Mouse (Mus musculus) hindbrain, embryonic 10.5 days (tissue): ENCODE measurements at regions not wholly inside any gene's neighbourhood (a gene's known extent, or its start where the extent isn't known, plus 50 kb on each side); places are given as distances from the start of the nearest gene placed in this dataset.

Experiments
- DNase-seq: peaks from one replicate; pipeline ENCODE4 v3.0.0-alpha.2; 2017; ENCODE audit warnings: low spot score
- H3K27ac ChIP-seq: fragments of 300-500 bp; sonication (generic); 2 replicates; pipeline ENCODE4 v1.5.1; 2016; ENCODE audit warnings: mild to moderate bottlenecking, moderate library complexity
- H3K27me3 ChIP-seq: fragments of 300-500 bp; sonication (generic); 2 replicates; pipeline ENCODE4 v1.6.1; 2016; ENCODE audit warnings: mild to moderate bottlenecking; ENCODE audit not compliant: poor library complexity, insufficient read depth, severe bottlenecking
- H3K36me3 ChIP-seq: fragments of 300-500 bp; sonication (generic); 2 replicates; pipeline ENCODE4 v1.6.1; 2016; ENCODE audit warnings: mild to moderate bottlenecking, moderate library complexity
- H3K4me1 ChIP-seq: fragments of 300-500 bp; sonication (generic); replicated peaks from 2 replicates; pipeline ENCODE4 v1.6.1; 2016; ENCODE audit warnings: mild to moderate bottlenecking
- H3K4me3 ChIP-seq: fragments of 300-500 bp; sonication (generic); 2 replicates; pipeline ENCODE4 v1.5.1; 2016; ENCODE audit warnings: mild to moderate bottlenecking, moderate library complexity
- H3K9me3 ChIP-seq: fragments of 300-500 bp; sonication (generic); 2 replicates; pipeline ENCODE4 v1.6.1; 2016; ENCODE audit warnings: mild to moderate bottlenecking, moderate library complexity
- WGBS: fragments of 180-500 bp; shearing (Covaris S2); methylation state at CpG from one replicate; pipeline ENCODE4 v1.1.7; 2016; 5-methylcytosine and 5-hydroxymethylcytosine counted together

GRCm38 (mm10) chr5:113408588-113408987, 51.5 kb downstream of the Aym1 start:
- 84% methylated on average over 3 of the region's 3 CpGs for WGBS
- no peak for DNase-seq
- Histone ChIP-seq H3K27me3 (no peaks in the 10 kb centered on the region), H3K4me3 (no peak overlapping the region), H3K4me1 (peaks cover 5% of the 10 kb centered on the region; the same call in 1 of the 2 replicates), H3K9me3 (no peaks in the 10 kb centered on the region), H3K36me3 (no peaks in the 10 kb centered on the region), H3K27ac (no peak overlapping the region)

GRCm38 (mm10) chr5:113410963-113411362, 53.9 kb downstream of the Aym1 start:
- Histone ChIP-seq H3K9me3 (no peaks in the 10 kb centered on the region), H3K36me3 (no peaks in the 10 kb centered on the region), H3K27ac (no peak overlapping the region; the same call in 1 of the 2 replicates), H3K27me3 (no peaks in the 10 kb centered on the region), H3K4me1 (peaks cover 5% of the 10 kb centered on the region; the same call in 1 of the 2 replicates), H3K4me3 (no peak overlapping the region)
- WGBS: 80% methylated on average over 13 of the region's 13 CpGs
- no peak for DNase-seq

DNA sequence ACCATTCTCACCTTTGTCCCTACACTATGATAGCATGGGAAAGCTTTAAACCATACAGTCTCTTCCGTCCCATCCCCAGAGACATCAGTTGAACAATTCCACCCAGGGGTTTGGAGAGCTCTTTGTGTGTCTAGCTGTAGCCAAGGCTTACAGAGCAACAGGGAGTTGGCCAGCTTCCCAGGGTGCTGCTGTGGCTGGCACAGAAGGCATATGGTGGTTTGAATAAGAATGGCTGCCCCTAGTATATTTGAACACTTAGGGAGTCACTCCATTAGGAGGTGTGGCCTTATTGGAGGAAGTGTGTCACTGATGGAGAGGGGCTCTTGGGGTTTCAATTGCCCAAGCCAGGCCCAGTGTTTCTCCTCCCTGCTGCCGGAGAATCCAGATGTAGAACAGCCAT, 57.5 kb downstream of the Aym1 start:
- peaks cover 13% of the 10 kb centered on the region; the same call in 1 of the 2 replicates for H3K4me1 ChIP-seq
- H3K27me3 ChIP-seq: peaks cover 12% of the 10 kb centered on the region
- H3K27ac ChIP-seq: no peak overlapping the region
- no peak overlapping the region for H3K4me3 ChIP-seq
- no peak for DNase-seq
- H3K36me3 ChIP-seq: no peaks in the 10 kb centered on the region
- WGBS: 91% methylated on average over 2 of the region's 2 CpGs
- no peaks in the 10 kb centered on the region for H3K9me3 ChIP-seq

GRCm38 (mm10) chr5:113418335-113419013, 61.4 kb downstream of the Aym1 start:
- Histone ChIP-seq H3K4me1 (peaks cover 39% of the 10 kb centered on the region), H3K27ac (peak overlapping the region; percentile 14; the same call in 1 of the 2 replicates), H3K27me3 (peaks cover 25% of the 10 kb centered on the region), H3K9me3 (0 out of 2 replicates have a peak, but pooled peaks cover under 1% of the 10 kb centered on the region), H3K4me3 (no peak overlapping the region), H3K36me3 (no peaks in the 10 kb centered on the region)
- DNase-seq: no peak
- WGBS: 86% methylated on average over 22 of the region's 22 CpGs

- peak; percentile 72 for DNase-seq
- WGBS: 31% methylated on average over 5 of the region's 5 CpGs
- Histone ChIP-seq H3K27ac (0 out of 2 replicates have a peak overlapping the region, but pooled peaks have one; percentile 3), H3K36me3 (no peaks in the 10 kb centered on the region), H3K9me3 (0 out of 2 replicates have a peak, but pooled peaks cover 3% of the 10 kb centered on the region), H3K4me3 (no peak overlapping the region), H3K27me3 (peaks cover 25% of the 10 kb centered on the region), H3K4me1 (peaks cover 39% of the 10 kb centered on the region)
Measured at GRCm38 (mm10) chr5:113420619-113421018, 63.5 kb downstream of the Aym1 start.

DNA sequence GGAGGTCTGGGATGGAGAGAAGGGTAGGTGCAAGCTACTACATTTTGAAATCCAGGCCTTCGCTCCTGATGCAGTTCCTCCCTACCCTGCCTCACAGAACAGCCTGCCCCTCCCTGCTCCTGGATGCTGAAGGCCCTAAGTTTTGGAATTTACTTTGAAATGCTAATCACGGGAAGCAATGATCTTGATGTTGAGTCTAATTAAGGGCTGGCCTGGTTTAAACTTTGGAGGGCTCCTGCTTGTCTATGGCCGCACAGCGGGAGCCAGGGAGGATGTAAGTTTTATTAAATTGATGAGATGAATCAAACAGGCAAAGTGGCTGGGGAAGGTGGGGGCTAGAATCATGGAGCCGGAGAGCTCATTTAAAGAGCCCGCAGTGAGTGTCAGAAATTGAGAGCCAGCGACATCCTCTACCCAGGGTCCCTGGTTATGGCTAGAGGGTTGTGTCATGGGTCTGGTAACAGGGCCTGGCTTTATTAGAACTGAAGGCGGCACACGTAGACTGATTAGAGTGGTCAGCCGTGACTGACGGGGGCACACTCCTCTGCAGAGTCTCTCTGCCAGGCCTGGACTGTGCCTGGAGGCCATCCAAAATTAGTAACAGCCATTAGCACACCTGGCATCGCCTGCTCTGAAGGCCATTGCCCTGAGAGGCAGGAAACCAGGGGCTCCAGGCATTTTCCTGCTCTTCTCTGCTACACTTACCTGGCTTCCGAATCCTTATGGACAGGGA, 65.1 kb downstream of the Aym1 start:
- H3K27me3 ChIP-seq: peaks cover 25% of the 10 kb centered on the region
- 0 out of 2 replicates have a peak, but pooled peaks cover 3% of the 10 kb centered on the region for H3K9me3 ChIP-seq
- DNase-seq: no peak
- peaks cover 39% of the 10 kb centered on the region for H3K4me1 ChIP-seq
- 75% methylated on average over 13 of the region's 13 CpGs for WGBS
- H3K27ac ChIP-seq: peak overlapping the region; percentile 29; the same call in 1 of the 2 replicates
- H3K4me3 ChIP-seq: no peak overlapping the region
- no peaks in the 10 kb centered on the region for H3K36me3 ChIP-seq

- DNase-seq: no peak
- no peak overlapping the region for H3K4me3 ChIP-seq
- peaks cover 25% of the 10 kb centered on the region for H3K27me3 ChIP-seq
- WGBS: 88% methylated on average over 3 of the region's 3 CpGs
- no peaks in the 10 kb centered on the region for H3K36me3 ChIP-seq
- no peak overlapping the region for H3K27ac ChIP-seq
- 0 out of 2 replicates have a peak, but pooled peaks cover 3% of the 10 kb centered on the region for H3K9me3 ChIP-seq
- H3K4me1 ChIP-seq: peaks cover 39% of the 10 kb centered on the region
Measured at GRCm38 (mm10) chr5:113422726-113423110, 65.6 kb downstream of the Aym1 start.

DNA sequence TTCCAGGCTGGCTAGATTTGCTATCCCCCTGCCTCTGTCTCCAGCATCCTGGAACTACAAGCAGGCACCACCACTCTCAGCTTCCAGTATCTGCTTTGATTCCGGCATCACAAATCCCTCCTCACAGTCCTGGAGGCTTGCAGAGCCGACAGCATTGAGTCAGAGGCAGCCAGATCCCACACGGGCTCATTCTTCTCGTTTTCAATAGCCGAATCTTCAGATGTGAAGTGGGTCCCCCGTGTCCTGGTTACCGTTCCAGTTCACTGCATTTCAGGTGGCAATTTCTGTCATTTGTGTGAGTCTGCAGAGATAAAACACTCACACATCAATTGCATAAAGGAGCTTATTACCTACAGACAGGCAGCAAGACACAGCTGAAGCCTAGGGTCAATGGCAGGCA, 62.4 kb upstream of the Wscd2 start:
- H3K4me3 ChIP-seq: no peak overlapping the region
- no peak overlapping the region for H3K27ac ChIP-seq
- 76% methylated on average over 7 of the region's 7 CpGs for WGBS
- no peaks in the 10 kb centered on the region for H3K36me3 ChIP-seq
- peaks cover 2% of the 10 kb centered on the region; the same call in 1 of the 2 replicates for H3K4me1 ChIP-seq
- 0 out of 2 replicates have a peak, but pooled peaks cover 3% of the 10 kb centered on the region for H3K9me3 ChIP-seq
- DNase-seq: no peak
- H3K27me3 ChIP-seq: peaks cover 4% of the 10 kb centered on the region; the same call in 1 of the 2 replicates

GRCm38 (mm10) chr5:113431334-113431733, 58.8 kb upstream of the Wscd2 start:
- Histone ChIP-seq H3K36me3 (no peaks in the 10 kb centered on the region), H3K27me3 (no peaks in the 10 kb centered on the region), H3K27ac (no peak overlapping the region), H3K4me3 (no peak overlapping the region), H3K9me3 (no peaks in the 10 kb centered on the region), H3K4me1 (peaks cover 5% of the 10 kb centered on the region; the same call in 1 of the 2 replicates)
- WGBS: 77% methylated on average over 5 of the region's 5 CpGs
- DNase-seq: no peak

- no peak for DNase-seq
- no peaks in the 10 kb centered on the region for H3K36me3 ChIP-seq
- H3K27me3 ChIP-seq: no peaks in the 10 kb centered on the region
- no peak overlapping the region for H3K27ac ChIP-seq
- no peaks in the 10 kb centered on the region for H3K9me3 ChIP-seq
- peaks cover 15% of the 10 kb centered on the region; the same call in 1 of the 2 replicates for H3K4me1 ChIP-seq
- WGBS: 77% methylated on average over 3 of the region's 3 CpGs
- no peak overlapping the region for H3K4me3 ChIP-seq
Measured at GRCm38 (mm10) chr5:113436987-113437386, 53.1 kb upstream of the Wscd2 start.
